Mouse (Mus musculus): ENCODE measurements around the gene Krtap5-4.
"Not testable (repeated sequence)": the region's sequence is repeated elsewhere in the genome, so short reads cannot be mapped to it uniquely, and the experiment has no call there.

Krtap5-4 gene

DNA sequence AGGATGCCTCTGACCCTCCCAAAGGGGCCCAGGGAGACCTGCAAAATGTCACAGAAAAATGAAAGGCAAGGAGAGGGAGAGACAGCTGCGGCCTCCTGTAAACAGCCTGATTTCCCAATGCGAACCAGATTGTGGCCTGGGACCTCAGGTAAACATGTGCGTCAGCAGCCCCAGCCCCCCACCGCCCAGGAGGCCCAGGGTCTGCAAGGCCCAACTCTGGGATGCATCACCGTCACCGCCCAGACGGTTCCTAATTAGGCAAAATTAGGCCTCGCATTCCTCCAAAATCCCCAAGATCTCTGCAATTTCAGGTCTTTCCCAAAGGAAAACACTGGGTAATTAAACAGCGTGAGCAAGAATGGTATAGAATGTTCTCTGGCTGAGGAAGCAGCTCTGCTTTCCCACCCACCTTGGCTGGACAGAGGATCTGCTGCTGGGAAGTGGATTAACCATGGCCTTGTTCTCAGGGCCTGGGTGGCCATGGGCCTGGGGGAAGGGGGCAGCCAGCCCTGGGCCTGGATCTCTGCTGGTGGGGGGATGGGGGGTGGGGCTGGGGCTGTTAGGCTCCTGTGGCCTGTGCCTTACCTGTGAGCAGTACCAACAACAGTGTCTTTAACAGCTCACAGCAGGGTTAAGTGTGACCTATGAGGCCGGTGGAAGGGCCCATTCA is 18.4 kb downstream of the Krtap5-4 start:
- DNase-seq (ENCODE audit: low spot score in 2 of 2): not testable (repeated sequence)

DNA sequence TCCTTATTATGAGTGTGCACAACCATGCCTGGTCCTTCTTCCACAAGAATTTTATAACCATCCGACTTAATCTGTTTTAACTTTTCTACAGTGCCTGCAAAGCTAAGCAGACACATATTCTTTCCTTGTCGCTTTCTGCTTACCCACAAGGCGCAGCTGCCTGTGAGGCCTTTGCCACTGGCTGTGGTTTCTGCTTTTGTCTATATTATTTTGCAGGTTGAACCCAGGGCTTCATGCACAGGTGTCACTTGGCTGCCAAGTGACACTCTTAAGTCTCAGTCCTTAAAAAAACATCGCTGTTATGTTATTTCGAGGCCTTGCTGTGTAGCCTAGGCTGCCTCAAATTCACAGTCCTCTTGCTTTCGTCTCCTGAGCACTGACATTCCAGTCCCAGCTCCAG is 19.3 kb downstream of the Krtap5-4 start:
- no peak for DNase-seq (ENCODE audit: low spot score in 2 of 2)

DNA sequence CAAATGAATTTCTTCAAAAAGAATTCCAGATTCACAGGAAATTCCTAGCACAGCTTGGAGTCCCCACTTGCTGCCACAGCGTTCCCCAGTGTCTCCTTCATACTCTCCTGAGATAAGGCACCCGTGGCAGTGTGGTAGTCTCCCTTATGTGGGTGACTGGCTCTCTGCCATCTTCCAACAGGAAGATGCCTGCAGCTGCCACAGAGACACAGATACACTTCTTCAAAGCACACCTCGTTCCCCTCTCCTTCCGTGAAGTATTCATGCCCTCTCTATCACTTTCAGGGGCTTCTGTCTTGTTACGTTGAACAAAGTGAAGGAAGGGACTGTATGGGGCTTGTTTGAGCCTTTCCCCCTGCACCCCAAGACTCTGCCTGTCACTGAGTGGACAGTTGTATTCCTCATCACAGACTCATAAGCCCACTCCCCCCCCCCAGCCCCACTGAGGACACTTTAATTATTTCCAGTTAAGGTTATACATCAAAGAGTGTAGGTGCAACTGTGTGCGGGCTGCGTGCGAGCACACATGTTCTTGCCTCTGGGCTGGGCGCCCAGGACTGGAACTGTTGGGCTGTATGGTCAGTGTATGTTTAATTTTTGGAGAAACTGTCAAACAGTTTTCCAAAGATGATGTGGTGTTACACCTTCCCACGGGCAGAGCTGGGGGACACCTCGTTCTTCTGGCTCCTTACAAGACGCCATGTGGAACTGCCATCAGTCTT is 20.2 kb downstream of the Krtap5-4 start:
- DNase-seq (ENCODE audit: low spot score in 2 of 2): peak in 1 of 2 experiments; percentile 21

DNA sequence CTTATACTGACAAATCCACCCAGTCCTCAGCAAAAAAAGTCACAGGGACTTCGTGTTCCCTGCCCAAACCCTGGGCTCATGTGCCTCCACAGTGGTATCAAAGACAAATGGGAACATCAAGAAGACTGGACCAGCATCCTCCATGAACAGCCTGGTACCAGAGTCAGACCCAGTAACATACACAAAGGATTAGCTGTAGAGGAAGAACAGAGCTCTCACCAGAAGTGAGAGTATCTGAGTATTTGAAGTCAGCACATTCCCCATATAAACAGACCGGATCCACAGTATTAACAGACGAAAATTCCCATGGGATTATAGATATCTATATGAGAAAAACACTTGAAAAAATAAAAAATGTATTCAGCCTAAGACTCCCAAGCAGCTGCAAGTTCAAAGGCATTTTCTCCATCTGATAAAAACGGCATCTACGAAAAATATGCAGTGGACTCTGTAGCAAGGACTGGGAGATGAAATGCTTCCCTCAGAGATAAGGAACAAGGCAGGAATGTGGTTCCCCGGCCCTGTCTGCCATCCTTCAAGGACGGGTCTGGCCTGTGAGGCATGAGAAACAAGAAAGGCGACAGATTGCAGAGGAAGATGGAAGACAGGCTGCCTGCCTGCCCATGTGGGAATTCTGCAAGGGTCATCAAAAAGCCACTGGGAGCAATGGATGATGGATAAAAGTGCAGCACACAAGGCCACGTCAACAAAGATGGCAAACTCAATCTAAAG is 23.5 kb downstream of the Krtap5-4 start:
- no peak for DNase-seq (ENCODE audit: low spot score in 2 of 2)

DNA sequence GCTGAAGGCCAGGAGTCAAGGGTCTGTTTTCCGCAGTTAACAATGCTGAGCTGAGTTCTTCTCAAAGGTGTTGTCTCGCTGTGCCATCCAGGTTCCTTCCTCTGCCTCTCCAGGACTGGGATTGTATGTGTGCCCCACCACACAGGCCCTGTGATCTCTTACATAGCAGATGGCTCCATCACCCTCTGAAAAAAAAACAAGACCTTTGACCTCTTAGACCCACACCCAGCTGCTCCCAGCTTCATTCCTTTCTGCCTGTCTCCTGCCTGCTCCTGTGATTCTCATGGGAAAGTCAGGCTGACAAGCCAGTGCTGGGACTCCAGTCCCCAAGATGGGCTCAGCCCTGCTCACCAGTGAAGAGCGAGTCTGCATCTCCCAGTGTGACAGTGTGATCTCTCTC is 25.2 kb downstream of the Krtap5-4 start:
- DNase-seq (ENCODE audit: low spot score in 2 of 2): no peak

DNA sequence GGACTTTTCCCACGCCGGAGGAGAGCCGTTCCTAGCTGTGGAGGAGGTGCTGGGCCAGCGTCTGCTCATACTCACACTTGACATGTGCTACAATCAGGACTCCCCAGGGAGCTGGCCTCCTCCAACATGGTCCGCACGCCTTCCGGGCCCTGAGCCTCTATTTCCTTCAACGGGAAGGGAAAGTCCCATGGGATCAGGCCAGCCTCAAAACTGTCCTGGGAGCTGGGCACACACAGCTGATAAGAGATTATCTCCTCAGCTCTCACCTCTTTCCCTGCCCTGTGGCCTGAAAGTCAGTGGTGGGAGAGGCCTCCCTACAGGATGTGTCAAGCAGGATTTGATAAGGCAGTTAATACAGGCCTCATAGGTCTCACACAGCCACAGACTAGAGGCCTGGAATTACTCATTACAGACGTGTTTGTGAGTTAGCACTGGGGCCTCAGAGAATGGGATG is 26.9 kb downstream of the Krtap5-4 start:
- DNase-seq (ENCODE audit: low spot score in 2 of 2): no peak

DNA sequence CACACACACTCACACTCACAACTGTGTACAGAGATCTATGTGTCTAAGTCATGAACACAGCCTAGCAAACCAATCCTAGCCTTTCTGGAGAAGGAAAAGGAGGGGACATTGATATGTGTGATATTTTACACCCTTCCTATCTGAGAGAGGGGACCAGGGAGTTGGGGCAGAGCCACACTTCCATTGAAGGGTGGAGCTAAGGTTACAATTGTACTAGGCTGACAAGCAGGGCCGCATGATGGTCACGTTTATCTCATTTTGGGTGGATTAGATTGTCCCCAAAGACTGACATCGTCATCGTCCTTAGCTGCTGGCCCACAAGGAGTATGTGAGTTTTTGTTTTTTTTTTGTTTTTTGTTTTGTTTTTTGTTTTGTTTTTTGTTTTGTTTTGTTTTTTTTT is 27.9 kb downstream of the Krtap5-4 start:
- no peak for DNase-seq (ENCODE audit: low spot score in 2 of 2)

DNA sequence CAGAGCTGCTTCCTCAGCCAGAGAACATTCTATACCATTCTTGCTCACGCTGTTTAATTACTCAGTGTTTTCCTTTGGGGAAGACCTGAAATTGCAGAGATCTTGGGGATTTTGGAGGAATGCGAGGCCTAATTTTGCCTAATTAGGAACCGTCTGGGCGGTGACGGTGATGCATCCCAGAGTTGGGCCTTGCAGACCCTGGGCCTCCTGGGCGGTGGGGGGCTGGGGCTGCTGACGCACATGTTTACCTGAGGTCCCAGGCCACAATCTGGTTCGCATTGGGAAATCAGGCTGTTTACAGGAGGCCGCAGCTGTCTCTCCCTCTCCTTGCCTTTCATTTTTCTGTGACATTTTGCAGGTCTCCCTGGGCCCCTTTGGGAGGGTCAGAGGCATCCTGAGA is 29.4 kb downstream of the Krtap5-4 start:
- not testable (repeated sequence) for DNase-seq (ENCODE audit: low spot score in 2 of 2)

DNA sequence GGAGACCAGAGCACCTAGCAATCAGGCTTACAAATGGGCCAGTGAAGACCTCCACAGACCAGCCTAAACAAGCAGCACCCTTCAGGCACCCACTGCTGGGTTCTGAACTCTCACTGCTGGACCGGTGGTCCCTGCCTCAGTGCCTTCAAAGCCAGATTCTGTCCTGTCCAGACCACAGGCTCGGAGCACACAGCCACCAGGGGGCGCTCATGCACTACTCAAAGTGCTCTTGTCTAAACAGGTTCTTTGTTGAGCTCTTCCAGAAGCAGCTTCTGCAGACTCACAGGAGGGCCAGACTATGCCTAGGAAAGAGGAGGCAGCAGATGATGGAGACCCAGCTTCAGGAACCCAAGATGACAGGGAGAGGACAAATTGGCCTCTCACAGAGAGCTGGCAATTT is 30.9 kb downstream of the Krtap5-4 start:
- peak; percentile 90 to 92 for DNase-seq (ENCODE audit: low spot score in 2 of 2)

DNA sequence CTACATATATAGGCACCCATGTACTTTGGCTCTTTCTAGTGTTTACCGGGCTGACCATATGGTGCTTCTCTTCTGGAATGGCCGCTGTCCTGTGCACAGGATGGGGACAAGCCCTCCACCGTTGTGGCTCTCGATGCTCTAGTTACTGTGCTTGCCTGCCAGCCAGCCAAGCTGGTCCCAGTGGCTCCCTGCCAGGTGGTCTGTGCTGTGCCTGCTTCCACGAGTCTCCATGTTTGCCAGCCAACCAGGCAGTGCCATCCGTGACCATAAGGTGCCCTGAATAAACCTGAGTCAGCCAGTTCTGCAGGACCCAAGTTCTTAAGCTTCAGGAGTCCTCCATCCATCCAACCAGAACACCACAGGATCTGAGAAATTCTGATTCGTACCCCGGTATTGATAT is 31.8 kb downstream of the Krtap5-4 start:
- DNase-seq (ENCODE audit: low spot score in 2 of 2): no peak

DNA sequence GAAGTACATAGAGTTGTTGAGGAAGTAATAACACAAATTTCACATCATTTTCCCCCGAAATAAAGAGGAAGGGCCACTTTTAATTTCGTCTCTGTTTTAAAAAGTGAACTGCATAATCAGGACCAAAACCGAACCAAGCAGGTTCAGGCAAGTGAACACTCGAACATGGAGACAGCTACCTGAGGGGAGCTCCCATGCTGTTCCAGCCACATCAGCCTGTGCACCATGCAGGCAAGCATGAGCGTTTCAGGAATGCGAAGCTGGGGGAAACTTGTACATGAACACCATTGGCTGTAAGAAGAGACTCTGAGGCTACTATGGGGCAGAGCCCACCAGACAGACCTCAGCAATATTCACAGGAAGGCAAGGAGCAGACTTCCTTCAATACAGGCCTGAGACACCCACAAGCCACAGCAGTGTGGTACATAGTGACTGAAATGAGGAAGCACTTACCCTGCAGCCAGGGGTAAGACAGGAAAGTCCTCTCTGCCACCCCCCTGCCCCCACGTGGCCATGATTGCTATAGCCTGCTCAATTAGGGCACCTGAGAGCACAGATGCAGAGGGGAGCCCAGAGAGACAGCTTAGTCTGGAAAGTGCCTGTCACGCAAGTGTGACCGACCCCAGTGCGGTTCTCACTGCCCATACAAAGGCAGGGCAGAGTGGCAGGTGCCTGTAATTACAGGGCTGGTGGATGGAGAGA is 37.1 kb downstream of the Krtap5-4 start:
- no peak for DNase-seq (ENCODE audit: low spot score in 2 of 2)

DNA sequence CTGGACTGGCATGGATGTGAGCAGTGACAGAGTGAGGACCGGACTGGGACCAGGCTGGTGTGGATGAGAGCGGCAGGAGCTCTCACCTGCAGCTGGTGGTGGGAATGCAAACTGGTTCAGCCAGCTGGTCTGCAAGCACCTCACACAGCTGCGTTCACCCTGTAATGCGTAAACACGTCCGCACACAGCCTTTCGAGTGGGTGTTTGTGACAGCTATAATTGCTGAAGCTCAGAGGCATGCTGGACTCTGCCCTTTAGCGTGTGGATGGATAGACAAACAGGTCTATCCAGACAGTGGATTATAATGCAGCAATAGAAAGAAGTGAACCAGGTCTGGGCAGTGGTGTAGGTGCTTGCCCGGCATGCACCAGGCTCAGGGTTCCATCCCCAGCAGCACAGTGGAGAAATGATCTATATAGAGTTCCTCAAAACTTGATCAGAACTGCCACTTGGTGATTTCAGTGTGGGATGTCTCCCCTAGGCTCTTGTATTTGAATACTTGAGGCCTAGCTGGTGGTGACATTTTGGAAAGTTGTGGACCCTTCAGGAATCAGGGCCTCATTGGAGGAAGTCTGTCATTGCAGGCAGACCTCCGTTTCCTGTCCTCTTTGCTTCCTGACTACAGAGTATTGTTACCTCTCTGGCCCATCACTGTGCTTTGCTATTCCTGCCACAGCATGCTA is 38.4 kb downstream of the Krtap5-4 start:
- DNase-seq (ENCODE audit: low spot score in 2 of 2): no peak

DNA sequence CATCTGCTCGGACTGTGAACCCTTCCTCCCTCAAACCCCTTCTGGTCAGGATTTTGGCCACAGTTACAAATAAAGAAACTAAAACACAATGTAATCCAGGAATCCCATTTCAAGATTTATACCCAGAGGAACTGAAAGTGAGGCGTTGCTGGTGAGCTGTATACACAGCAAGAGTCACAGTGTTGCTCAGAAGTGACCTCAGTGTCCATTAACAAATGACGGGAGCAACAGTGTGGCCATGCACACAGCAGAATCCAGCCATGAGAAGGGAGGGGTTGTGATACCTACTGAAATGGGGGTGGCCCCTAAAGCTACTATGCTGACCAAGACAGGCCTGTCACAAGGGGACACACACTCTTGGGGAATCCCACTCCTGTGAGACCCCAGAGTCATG is 38.9 kb downstream of the Krtap5-4 start:
- no peak for DNase-seq (ENCODE audit: low spot score in 2 of 2)

DNA sequence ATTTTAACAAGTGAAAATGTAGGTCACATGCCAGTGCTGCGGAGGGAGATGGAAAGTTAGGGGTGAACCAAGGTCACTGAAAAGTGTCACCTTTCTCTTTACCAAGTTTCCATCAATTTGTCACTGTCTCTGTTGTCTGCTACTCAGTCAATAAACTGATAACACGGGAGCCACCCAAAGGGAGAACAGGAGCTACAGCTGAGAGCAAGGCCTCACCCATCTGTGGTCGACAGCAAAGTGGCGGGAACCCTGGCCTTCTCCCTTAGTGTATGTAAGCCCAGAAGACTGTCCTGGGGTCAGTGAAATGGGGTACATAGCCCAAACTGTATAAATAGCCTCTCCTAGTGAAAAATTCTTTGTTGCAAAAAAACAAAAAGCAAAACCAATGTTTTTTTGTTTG is 44.2 kb downstream of the Krtap5-4 start:
- DNase-seq (ENCODE audit: low spot score in 2 of 2): no peak

DNA sequence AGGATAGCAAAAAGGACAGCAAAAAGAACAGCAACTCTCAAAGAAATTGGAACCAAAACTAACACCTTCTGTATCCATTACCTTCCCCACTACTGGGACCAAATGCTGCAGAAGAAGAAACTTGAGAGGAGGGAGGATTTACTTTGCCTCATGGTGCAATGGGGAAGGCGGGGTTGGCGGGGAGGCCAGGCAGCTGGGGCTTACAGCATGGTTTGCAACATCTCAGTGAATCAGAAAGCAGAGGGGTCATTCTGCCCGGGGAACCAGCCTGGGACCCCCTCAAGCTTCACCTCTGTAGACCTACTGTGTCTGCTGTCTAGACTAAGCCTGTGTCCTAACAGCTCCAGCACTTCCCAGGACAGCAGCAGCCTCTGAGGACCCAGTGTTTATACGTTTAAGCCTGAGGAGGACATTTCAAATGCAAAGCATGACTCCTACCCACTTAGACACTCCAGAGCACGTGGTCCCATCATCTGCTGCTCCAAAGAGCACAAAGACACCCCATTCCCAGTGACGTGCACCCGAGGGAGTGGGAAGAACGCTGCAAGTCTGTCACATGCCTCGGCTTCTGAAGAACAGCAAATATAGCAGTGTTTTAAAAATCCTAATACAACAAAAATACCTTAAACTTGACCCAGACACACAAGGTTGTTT is 46.1 kb downstream of the Krtap5-4 start:
- DNase-seq (ENCODE audit: low spot score in 2 of 2): peak; percentile 60 to 65

DNA sequence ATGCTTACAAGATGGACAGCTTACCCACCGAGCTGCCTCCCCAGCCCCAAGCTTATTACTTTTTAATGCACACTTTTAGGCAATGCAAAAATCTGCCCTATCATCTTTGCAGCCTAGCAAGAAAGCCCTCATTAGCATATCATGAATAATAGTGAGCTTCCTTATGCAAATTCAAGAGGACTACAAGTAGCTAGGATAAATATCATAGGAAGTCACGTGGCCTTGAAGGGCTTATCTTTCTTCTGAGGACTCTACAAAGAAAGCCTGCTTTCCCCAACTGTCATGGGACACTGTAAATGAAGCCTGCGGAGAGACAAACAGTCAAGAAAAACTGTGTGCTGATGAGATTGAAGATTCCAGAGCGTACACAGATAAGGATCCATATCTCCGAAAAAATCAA is 48.2 kb downstream of the Krtap5-4 start:
- no peak for DNase-seq (ENCODE audit: low spot score in 2 of 2)

DNA sequence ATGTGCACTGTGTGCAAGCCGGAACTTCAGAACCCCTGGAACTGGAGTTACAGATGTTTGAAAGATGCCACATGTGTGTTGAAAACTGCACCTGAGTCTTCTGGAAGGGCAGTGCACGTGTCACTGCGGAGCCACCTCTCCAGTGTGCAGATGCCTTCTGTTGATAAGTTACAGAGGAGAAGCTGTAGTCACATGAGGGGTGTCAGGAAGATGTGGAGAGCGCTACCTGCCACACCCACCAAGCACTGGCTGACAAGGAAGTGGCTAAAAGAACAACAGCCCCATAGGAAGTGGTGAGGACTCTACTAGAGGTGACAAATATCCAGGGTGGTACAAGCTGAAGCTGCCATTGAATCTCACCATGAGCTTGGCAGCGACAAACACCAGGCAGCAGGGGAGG is 50.5 kb downstream of the Krtap5-4 start:
- DNase-seq (ENCODE audit: low spot score in 2 of 2): no peak
